Mouse (Mus musculus): ENCODE measurements around the gene Sart3. TPM values are rescaled to one million over a fixed set of nuclear protein-coding genes. Genes with fewer than 3 reads are reported as not detected.
"Not testable (repeated sequence)": the region's sequence is repeated elsewhere in the genome, so short reads cannot be mapped to it uniquely, and the experiment has no call there.

Sart3 gene
- polyA plus RNA-seq (2016; fragmentation: Nextera tagmentation; extraction: Ambion mirVana) = 46.0 and 63.9 TPM in 2 replicates

GRCm38 (mm10) chr5:113772450-113772895, at the start of gene Sart3, which contains the start of gene Iscu:
TSS of gene Sart3 (minus strand) at chr5:113772510.
TSS of gene Iscu (plus strand) at chr5:113772748.
- H3K4me3 ChIP-seq = peak within 1 kb of the TSS; percentile 83
- H3K36me3 ChIP-seq = peaks cover 57% of the 10 kb centered on the region
- under 1% methylated on average over 49 of the region's 49 CpGs for WGBS

DNA sequence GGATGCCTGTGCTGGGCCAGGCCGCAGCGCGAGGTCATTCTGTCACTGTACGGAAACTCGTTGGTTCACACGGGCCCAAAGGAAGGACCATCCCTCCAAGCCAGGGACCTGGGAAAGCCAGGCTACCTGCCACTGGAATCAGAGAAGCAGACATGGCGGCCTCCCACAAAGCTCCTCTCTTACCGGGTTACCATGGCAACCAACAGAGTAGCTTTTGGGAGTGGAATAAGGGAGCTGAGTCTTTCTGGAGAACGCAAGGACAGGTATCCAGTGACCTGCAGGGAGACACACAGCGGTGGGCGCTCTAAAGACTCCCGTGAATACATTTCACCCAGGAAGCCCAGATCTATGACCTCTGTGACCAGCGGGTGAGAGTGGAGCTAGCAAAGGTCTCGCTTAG, 46.3 kb upstream of the Sart3 start:
- H3K27me3 ChIP-seq (ENCODE audit: insufficient read depth, poor library complexity, severe bottlenecking) = peaks cover 27% of the 10 kb centered on the region
- H3K27ac ChIP-seq = no peak overlapping the region
- peaks cover 22% of the 10 kb centered on the region; the same call in 1 of the 2 replicates for H3K4me1 ChIP-seq
- H3K9me3 ChIP-seq = no peaks in the 10 kb centered on the region
- DNase-seq (ENCODE audit: low spot score) = no peak
- WGBS = 64% methylated on average over 14 of the region's 14 CpGs
- H3K4me3 ChIP-seq = no peak overlapping the region
- no peaks in the 10 kb centered on the region for H3K36me3 ChIP-seq

More at GRCm38 (mm10) chr5:113772450-113772895, at the start of gene Sart3, which contains the start of gene Iscu:
- peak within 1 kb of the TSS; percentile 98 for H3K27ac ChIP-seq
- peaks cover 34% of the 10 kb centered on the region for H3K4me1 ChIP-seq
- no peaks in the 10 kb centered on the region for H3K9me3 ChIP-seq
- DNase-seq (ENCODE audit: low spot score) = peak; percentile 96
- H3K27me3 ChIP-seq (ENCODE audit: insufficient read depth, poor library complexity, severe bottlenecking) = no peaks in the 10 kb centered on the region

DNA sequence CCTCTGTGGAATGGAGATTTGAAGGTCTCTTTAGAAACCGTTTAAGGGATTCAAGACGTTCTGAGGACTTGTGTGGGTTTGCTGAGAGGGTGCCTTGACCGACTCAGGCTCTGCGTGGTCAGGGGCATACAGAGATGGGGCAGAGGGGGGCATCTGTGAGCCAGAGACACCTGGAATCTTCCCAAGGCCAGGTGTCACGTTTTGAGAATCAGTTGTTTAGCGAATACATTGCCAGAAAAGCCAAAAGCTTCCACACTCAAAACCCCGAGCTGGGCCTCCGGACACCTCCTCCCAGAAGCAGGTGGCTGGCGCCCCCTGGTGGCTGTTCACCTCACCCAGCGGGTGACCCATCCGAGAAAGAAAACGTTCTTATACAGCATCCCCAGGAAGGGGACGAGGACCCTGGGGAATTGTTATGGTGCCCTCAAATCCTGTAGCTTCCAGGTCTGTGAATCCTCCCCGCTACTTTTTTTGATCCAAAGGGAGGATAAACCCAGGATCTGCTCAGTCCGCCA, 43.4 kb upstream of the Sart3 start:
- peak; percentile 84 for DNase-seq (ENCODE audit: low spot score)
- peak overlapping the region; percentile 12; the same call in 1 of the 2 replicates for H3K4me3 ChIP-seq
- WGBS = 14% methylated on average over 15 of the region's 15 CpGs
- H3K4me1 ChIP-seq = peaks cover 22% of the 10 kb centered on the region; the same call in 1 of the 2 replicates
- no peaks in the 10 kb centered on the region for H3K36me3 ChIP-seq
- peaks cover 27% of the 10 kb centered on the region for H3K27me3 ChIP-seq (ENCODE audit: insufficient read depth, poor library complexity, severe bottlenecking)
- no peaks in the 10 kb centered on the region for H3K9me3 ChIP-seq
- H3K27ac ChIP-seq = peak overlapping the region; percentile 25; the same call in 1 of the 2 replicates

- Histone ChIP-seq H3K27ac (no peak overlapping the region), H3K9me3 (no peaks in the 10 kb centered on the region), H3K4me1 (peaks cover 22% of the 10 kb centered on the region; the same call in 1 of the 2 replicates), H3K4me3 (no peak overlapping the region), H3K27me3 (ENCODE audit: insufficient read depth, poor library complexity, severe bottlenecking) (peaks cover 27% of the 10 kb centered on the region), H3K36me3 (no peaks in the 10 kb centered on the region)
- no peak for DNase-seq (ENCODE audit: low spot score)
- 52% methylated on average over 11 of the region's 11 CpGs for WGBS
Measured at GRCm38 (mm10) chr5:113815041-113815389, 42.7 kb upstream of the Sart3 start.

- no peaks in the 10 kb centered on the region for H3K36me3 ChIP-seq
- H3K9me3 ChIP-seq = no peaks in the 10 kb centered on the region
- H3K4me1 ChIP-seq = peaks cover 22% of the 10 kb centered on the region; the same call in 1 of the 2 replicates
- H3K4me3 ChIP-seq = no peak overlapping the region
- H3K27me3 ChIP-seq (ENCODE audit: insufficient read depth, poor library complexity, severe bottlenecking) = peaks cover 24% of the 10 kb centered on the region
- DNase-seq (ENCODE audit: low spot score) = no peak
- WGBS = 29% methylated on average over 27 of the region's 27 CpGs
- H3K27ac ChIP-seq = no peak overlapping the region
Measured at GRCm38 (mm10) chr5:113814111-113815040, 42.1 kb upstream of the Sart3 start.

DNA sequence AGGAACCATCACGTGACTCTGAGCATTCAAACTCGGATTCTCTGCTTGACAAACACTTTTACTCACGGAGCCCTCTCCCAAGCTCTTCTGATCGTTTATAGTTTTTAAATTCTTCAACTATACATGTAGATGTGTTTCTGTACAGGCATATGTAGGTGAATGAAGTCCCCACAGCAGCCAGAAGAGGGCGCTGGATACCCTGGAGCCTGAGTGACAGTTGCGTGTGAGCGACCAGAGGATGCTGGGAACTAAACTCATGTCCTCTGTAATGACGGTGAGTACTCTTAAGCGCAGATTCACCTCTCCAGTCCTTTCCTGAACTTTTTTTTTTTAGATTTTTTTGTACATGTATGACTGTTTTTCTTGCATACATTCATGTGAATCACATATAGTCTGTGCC, 41.3 kb upstream of the Sart3 start:
- no peaks in the 10 kb centered on the region for H3K36me3 ChIP-seq
- no peak overlapping the region for H3K27ac ChIP-seq
- WGBS = 20% methylated on average over 9 of the region's 9 CpGs
- peaks cover 22% of the 10 kb centered on the region; the same call in 1 of the 2 replicates for H3K4me1 ChIP-seq
- H3K27me3 ChIP-seq (ENCODE audit: insufficient read depth, poor library complexity, severe bottlenecking) = peaks cover 18% of the 10 kb centered on the region
- H3K4me3 ChIP-seq = no peak overlapping the region
- no peak for DNase-seq (ENCODE audit: low spot score)
- H3K9me3 ChIP-seq = no peaks in the 10 kb centered on the region

- Histone ChIP-seq H3K4me1 (peaks cover 31% of the 10 kb centered on the region), H3K4me3 (no peak overlapping the region), H3K36me3 (no peaks in the 10 kb centered on the region), H3K27ac (no peak overlapping the region), H3K9me3 (no peaks in the 10 kb centered on the region), H3K27me3 (ENCODE audit: insufficient read depth, poor library complexity, severe bottlenecking) (peaks cover 16% of the 10 kb centered on the region)
- DNase-seq (ENCODE audit: low spot score) = no peak
- WGBS = 81% methylated on average over 2 of the region's 2 CpGs
Measured at GRCm38 (mm10) chr5:113812638-113813037, 40.3 kb upstream of the Sart3 start.

GRCm38 (mm10) chr5:113811824-113812420, 39.6 kb upstream of the Sart3 start:
- Histone ChIP-seq H3K4me1 (peaks cover 33% of the 10 kb centered on the region), H3K27me3 (ENCODE audit: insufficient read depth, poor library complexity, severe bottlenecking) (peaks cover 19% of the 10 kb centered on the region)
- not testable (repeated sequence) for H3K9me3 ChIP-seq; DNase-seq (ENCODE audit: low spot score); H3K36me3 ChIP-seq; H3K27ac ChIP-seq; H3K4me3 ChIP-seq
- 20% methylated on average over 11 of the region's 12 CpGs for WGBS

GRCm38 (mm10) chr5:113810111-113810510, 37.8 kb upstream of the Sart3 start:
- H3K4me3 ChIP-seq = no peak overlapping the region
- no peaks in the 10 kb centered on the region for H3K36me3 ChIP-seq
- no peaks in the 10 kb centered on the region for H3K9me3 ChIP-seq
- WGBS = 87% methylated on average over 4 of the region's 4 CpGs
- peaks cover 25% of the 10 kb centered on the region for H3K4me1 ChIP-seq
- DNase-seq (ENCODE audit: low spot score) = no peak
- no peak overlapping the region for H3K27ac ChIP-seq
- peaks cover 16% of the 10 kb centered on the region for H3K27me3 ChIP-seq (ENCODE audit: insufficient read depth, poor library complexity, severe bottlenecking)

GRCm38 (mm10) chr5:113808177-113808576, 35.9 kb upstream of the Sart3 start:
- peaks cover 14% of the 10 kb centered on the region for H3K4me1 ChIP-seq
- WGBS = 26% methylated on average over 2 of the region's 2 CpGs
- DNase-seq (ENCODE audit: low spot score) = no peak
- H3K9me3 ChIP-seq = no peaks in the 10 kb centered on the region
- peak overlapping the region; percentile 57; the same call in 1 of the 2 replicates for H3K27ac ChIP-seq
- peaks cover 3% of the 10 kb centered on the region; the same call in 1 of the 2 replicates for H3K27me3 ChIP-seq (ENCODE audit: insufficient read depth, poor library complexity, severe bottlenecking)
- no peaks in the 10 kb centered on the region for H3K36me3 ChIP-seq
- H3K4me3 ChIP-seq = no peak overlapping the region

DNA sequence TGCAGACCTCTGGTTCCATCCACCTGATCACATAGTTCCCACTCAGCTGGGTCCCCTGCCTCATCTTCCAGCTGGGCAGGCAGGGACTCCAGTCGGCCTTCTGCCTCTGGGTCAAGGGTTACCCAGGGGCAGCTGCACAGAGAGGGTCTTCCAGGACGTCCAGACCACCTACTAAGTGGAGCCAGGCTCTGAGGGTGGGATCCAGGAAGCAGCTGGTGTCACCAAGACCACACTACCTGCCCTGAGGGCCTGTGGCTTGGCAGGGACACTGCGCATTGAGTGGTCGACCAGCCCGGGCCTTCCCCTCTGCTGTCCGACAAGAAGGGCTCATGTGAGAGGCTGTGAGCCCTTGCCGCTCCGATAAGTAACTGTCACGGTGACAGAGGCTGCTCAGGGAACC, 35.4 kb upstream of the Sart3 start:
- Histone ChIP-seq H3K36me3 (no peaks in the 10 kb centered on the region), H3K27ac (peak overlapping the region; percentile 57; the same call in 1 of the 2 replicates), H3K4me1 (peaks cover 14% of the 10 kb centered on the region), H3K9me3 (no peaks in the 10 kb centered on the region), H3K4me3 (no peak overlapping the region), H3K27me3 (ENCODE audit: insufficient read depth, poor library complexity, severe bottlenecking) (peaks cover 3% of the 10 kb centered on the region; the same call in 1 of the 2 replicates)
- no peak for DNase-seq (ENCODE audit: low spot score)
- WGBS = 38% methylated on average over 9 of the region's 9 CpGs

- DNase-seq (ENCODE audit: low spot score) = no peak
- 28% methylated on average over 10 of the region's 10 CpGs for WGBS
- H3K4me1 ChIP-seq = peaks cover 14% of the 10 kb centered on the region
- no peaks in the 10 kb centered on the region for H3K36me3 ChIP-seq
- H3K9me3 ChIP-seq = no peaks in the 10 kb centered on the region
- peaks cover 3% of the 10 kb centered on the region; the same call in 1 of the 2 replicates for H3K27me3 ChIP-seq (ENCODE audit: insufficient read depth, poor library complexity, severe bottlenecking)
- peak overlapping the region; percentile 0; the same call in 1 of the 2 replicates for H3K27ac ChIP-seq
- H3K4me3 ChIP-seq = no peak overlapping the region
Measured at GRCm38 (mm10) chr5:113806414-113806813, 34.1 kb upstream of the Sart3 start.
